Mouse (Mus musculus) C2C12 (cell line): ENCODE measurements at regions not wholly inside any gene's neighbourhood (a gene's known extent, or its start where the extent isn't known, plus 50 kb on each side); places are given as distances from the start of the nearest gene placed in this dataset.

ENCODE experiments used
- CTCF ChIP-seq: IDR thresholded peaks from one replicate; pipeline ENCODE4 v1.5.1; 2011; ENCODE audit not compliant: control insufficient read depth, insufficient read depth, insufficient read length
- MAX ChIP-seq: IDR thresholded peaks from one replicate; pipeline ENCODE4 v1.6.1; 2011; ENCODE audit warnings: mild to moderate bottlenecking, control low read depth
- USF1 ChIP-seq: IDR thresholded peaks from one replicate; pipeline ENCODE4 v1.6.1; 2011; ENCODE audit warnings: low read depth, mild to moderate bottlenecking, control low read depth, moderate library complexity

DNA sequence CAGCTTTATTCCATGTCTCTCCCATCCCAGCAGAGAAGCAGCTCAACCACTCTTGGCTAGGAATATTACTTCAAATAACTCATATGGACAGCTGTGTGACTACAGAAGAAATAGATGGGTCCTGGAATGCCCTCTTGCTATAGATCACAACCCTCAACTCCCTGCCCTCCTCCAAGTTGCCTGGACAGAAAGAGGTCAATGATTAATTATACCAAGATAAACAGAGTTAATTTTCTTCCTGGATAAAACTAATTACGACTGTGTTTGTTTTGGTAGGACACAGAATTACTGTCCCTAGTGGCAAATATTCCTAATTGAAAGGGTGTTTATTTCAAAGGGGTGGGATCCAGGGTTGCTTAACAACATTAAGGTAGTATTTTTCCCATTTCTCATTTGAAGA, 101.9 kb upstream of the Trabd2b start:
- TF ChIP-seq MAX (no peak), CTCF (no peak), USF1 (no peak)
